ENCODE assay signal across 9 mouse cellular contexts in genomic region chr15:95536230-95536629, GRCm38 (mm10). TPM values are rescaled to one million over a fixed set of nuclear protein-coding genes. Genes with fewer than 3 reads are reported as not detected.
A peak's percentile ranks its signal among the peaks of the same experiment; 100 is the strongest.
DNase-seq lines count a peak whose midpoint lies in the region; ATAC-seq and TF ChIP-seq lines count a peak whose summit lies in the region.
"Had no signal": no experiment of that assay in that cellular context is flagged by ENCODE, and none has a peak within 500 bp of the region (broad histone marks: within the 10 kb centered on the region; RNA-seq: fewer than 3 reads in every experiment).

No protein-coding gene starts in this region.

- DNase-seq in left cerebral cortex, adult 18-20 months (ENCODE audit: low spot score in 2 of 2): peak; percentile 49 to 64
- no peak for DNase-seq in left cerebral cortex, adult 11 months (ENCODE audit: low spot score)
- peak; percentile 79 to 80 for DNase-seq in cerebellum, adult 18-20 months
- peak; percentile 52 for DNase-seq in forebrain, postnatal 0 days
- DNase-seq in right cerebral cortex, postnatal 10 days (ENCODE audit: low spot score in 2 of 2): peak; percentile 63 to 72
- no peak for DNase-seq in urinary bladder, adult 2 months (ENCODE audit: low spot score)
- no peak for DNase-seq in natural killer cell, adult 2 months (ENCODE audit: low spot score in 2 of 2)

- no peak overlapping the region for H3K4me3 ChIP-seq in forebrain, postnatal 0 days (ENCODE audit: low read depth, low read length)
- H3K4me3 ChIP-seq: liver, embryonic 15.5 days; midbrain, embryonic 12.5 days had no signal

- H3K27ac ChIP-seq in forebrain, postnatal 0 days (ENCODE audit: low read depth, low read length): no peak overlapping the region
- H3K27ac ChIP-seq: liver, embryonic 15.5 days; midbrain, embryonic 12.5 days had no signal

- 32% methylated on average over 4 of the region's 4 CpGs for WGBS in forebrain, postnatal 0 days

- ATAC-seq in forebrain, postnatal 0 days: peak; percentile 63

- H3K9ac ChIP-seq in forebrain, postnatal 0 days: no peak overlapping the region
- H3K9ac ChIP-seq: liver, embryonic 15.5 days; midbrain, embryonic 12.5 days had no signal

- no peaks in the 10 kb centered on the region for H3K9me3 ChIP-seq in forebrain, postnatal 0 days (ENCODE audit: low read length)
- H3K9me3 ChIP-seq: midbrain, embryonic 12.5 days had no signal

- no peaks in the 10 kb centered on the region for H3K27me3 ChIP-seq in forebrain, postnatal 0 days (ENCODE audit: insufficient read depth, low read length)
- H3K27me3 ChIP-seq: liver, embryonic 15.5 days; midbrain, embryonic 12.5 days had no signal

- no peaks in the 10 kb centered on the region for H3K36me3 ChIP-seq in forebrain, postnatal 0 days (ENCODE audit: insufficient read depth)
- H3K36me3 ChIP-seq: liver, embryonic 15.5 days; midbrain, embryonic 12.5 days had no signal

- no peaks in the 10 kb centered on the region for H3K4me1 ChIP-seq in forebrain, postnatal 0 days (ENCODE audit: insufficient read depth)
- H3K4me1 ChIP-seq: liver, embryonic 15.5 days; midbrain, embryonic 12.5 days had no signal

- H3K4me2 ChIP-seq in forebrain, postnatal 0 days (ENCODE audit: low read depth): no peak overlapping the region
- H3K4me2 ChIP-seq: liver, embryonic 15.5 days; midbrain, embryonic 12.5 days had no signal

- no peak for TF ChIP-seq CTCF in forebrain, postnatal 0 days (IDR thresholded peaks at IDR 0.05; ENCODE audit: low read depth)

RNA-seq across cellular contexts. Expression of gene Nell2, which starts 7.9 kb away (rescaled TPM):
- total RNA-seq in left cerebral cortex, adult 18-20 months (2021): 100 to 1,000 TPM; 483 to 499 TPM
- total RNA-seq in forebrain, postnatal 0 days (2014; rRNA removed): 303 and 327 TPM in 2 replicates
- polyA plus RNA-seq in forebrain, postnatal 0 days (2015; fragmentation: Nextera tagmentation; extraction: Ambion mirVana): 237 and 258 TPM in 2 replicates
- polyA plus RNA-seq in urinary bladder, adult 2 months (2012; rRNA removed): 2.3 and 2.4 TPM in 2 replicates

Comparison
In these comparisons a context has a peak if more than half of its experiments do, and no peak if none do; other contexts are left out.
1. DNase-seq: peak in left cerebral cortex, adult 18-20 months (2 of 2), cerebellum, adult 18-20 months (2 of 2), forebrain, postnatal 0 days (single experiment) and right cerebral cortex, postnatal 10 days (2 of 2); none in left cerebral cortex, adult 11 months (single experiment), urinary bladder, adult 2 months (single experiment) and natural killer cell, adult 2 months (0 of 2).